Mouse (Mus musculus): ENCODE results near the gene Repin1. TPM values are rescaled to one million over a fixed set of nuclear protein-coding genes. Genes with fewer than 3 reads are reported as not detected.

The Repin1 gene
- total and polyA plus RNA-seq, 2 experiments from 2014 or later = 17.5 to 49.7 TPM

GRCm38 (mm10) chr6:48565693-48566310 lies 27.9 kb upstream of the Repin1 start:
- Histone ChIP-seq H3K27ac (ENCODE audit: low read depth) (no peak overlapping the region), H3K4me1 (ENCODE audit: control insufficient read depth, insufficient read depth) (peaks cover 26% of the 10 kb centered on the region), H3K4me2 (ENCODE audit: low read depth, low read length) (no peak overlapping the region), H3K36me3 (replicated peaks; ENCODE audit: control insufficient read depth, insufficient read depth, low read length) (no peaks in the 10 kb centered on the region), H3K4me3 (ENCODE audit: low read depth, low read length) (no peak overlapping the region), H3K27me3 (ENCODE audit: control insufficient read depth, insufficient read depth, low read length) (no peaks in the 10 kb centered on the region), H3K9ac (replicated peaks; ENCODE audit: low read depth, low read length) (no peak overlapping the region), H3K9me3 (replicated peaks; ENCODE audit: control insufficient read depth, low read length) (no peaks in the 10 kb centered on the region)
- 75% methylated on average over 4 of the region's 4 CpGs for WGBS
- TF ChIP-seq EP300 (IDR thresholded peaks at IDR 0.05; ENCODE audit: low read depth) = no peak
- no peak for TF ChIP-seq CTCF (IDR thresholded peaks at IDR 0.05; ENCODE audit: low read depth)
- no peak for ATAC-seq (ENCODE audit: insufficient read depth, low read depth)
- DNase-seq (ENCODE audit: low spot score) = no peak

- 3% methylated on average over 5 of the region's 5 CpGs for WGBS
- no peak overlapping the region for H3K9ac ChIP-seq (replicated peaks; ENCODE audit: low read depth, low read length)
- TF ChIP-seq EP300 (IDR thresholded peaks at IDR 0.05; ENCODE audit: low read depth) = no peak
- TF ChIP-seq CTCF (IDR thresholded peaks at IDR 0.05; ENCODE audit: low read depth) = no peak
- 0 out of 2 replicates have a peak overlapping the region, but pooled peaks have one; percentile 0 for H3K27ac ChIP-seq (ENCODE audit: low read depth)
- peaks cover 26% of the 10 kb centered on the region for H3K4me1 ChIP-seq (ENCODE audit: control insufficient read depth, insufficient read depth)
- no peaks in the 10 kb centered on the region for H3K9me3 ChIP-seq (replicated peaks; ENCODE audit: control insufficient read depth, low read length)
- ATAC-seq (ENCODE audit: insufficient read depth, low read depth) (peak; percentile 68), DNase-seq (ENCODE audit: low spot score) (peak; percentile 60)
- H3K4me3 ChIP-seq (ENCODE audit: low read depth, low read length) = no peak overlapping the region
- H3K27me3 ChIP-seq (ENCODE audit: control insufficient read depth, insufficient read depth, low read length) = no peaks in the 10 kb centered on the region
- no peak overlapping the region for H3K4me2 ChIP-seq (ENCODE audit: low read depth, low read length)
- no peaks in the 10 kb centered on the region for H3K36me3 ChIP-seq (replicated peaks; ENCODE audit: control insufficient read depth, insufficient read depth, low read length)
These were observed 27.4 kb upstream of the Repin1 start for GRCm38 (mm10) chr6:48566312-48566711.

GRCm38 (mm10) chr6:48568036-48568984 lies 25.4 kb upstream of the Repin1 start:
- H3K4me1 ChIP-seq (ENCODE audit: control insufficient read depth, insufficient read depth) = peaks cover 26% of the 10 kb centered on the region
- peak overlapping the region; percentile 18 for H3K4me3 ChIP-seq (ENCODE audit: low read depth, low read length)
- H3K4me2 ChIP-seq (ENCODE audit: low read depth, low read length) = peak overlapping the region; percentile 59
- ATAC-seq (ENCODE audit: insufficient read depth, low read depth) (peak; percentile 75), DNase-seq (ENCODE audit: low spot score) (peak; percentile 83)
- no peaks in the 10 kb centered on the region for H3K36me3 ChIP-seq (replicated peaks; ENCODE audit: control insufficient read depth, insufficient read depth, low read length)
- 16% methylated on average over 21 of the region's 21 CpGs for WGBS
- no peaks in the 10 kb centered on the region for H3K9me3 ChIP-seq (replicated peaks; ENCODE audit: control insufficient read depth, low read length)
- peak overlapping the region; percentile 67 for H3K27ac ChIP-seq (ENCODE audit: low read depth)
- TF ChIP-seq CTCF (IDR thresholded peaks at IDR 0.05; ENCODE audit: low read depth) (no peak), EP300 (IDR thresholded peaks at IDR 0.05; ENCODE audit: low read depth) (no peak)
- H3K9ac ChIP-seq (replicated peaks; ENCODE audit: low read depth, low read length) = peak overlapping the region; percentile 22; the same call in 1 of the 2 replicates
- no peaks in the 10 kb centered on the region for H3K27me3 ChIP-seq (ENCODE audit: control insufficient read depth, insufficient read depth, low read length)

- DNase-seq (ENCODE audit: low spot score) (peak; percentile 26), ATAC-seq (ENCODE audit: insufficient read depth, low read depth) (no peak)
- H3K9me3 ChIP-seq (replicated peaks; ENCODE audit: control insufficient read depth, low read length) = no peaks in the 10 kb centered on the region
- 28% methylated on average over 8 of the region's 8 CpGs for WGBS
- peak overlapping the region; percentile 67; the same call in 1 of the 2 replicates for H3K27ac ChIP-seq (ENCODE audit: low read depth)
- TF ChIP-seq EP300 (IDR thresholded peaks at IDR 0.05; ENCODE audit: low read depth) (no peak), CTCF (IDR thresholded peaks at IDR 0.05; ENCODE audit: low read depth) (no peak)
- no peaks in the 10 kb centered on the region for H3K27me3 ChIP-seq (ENCODE audit: control insufficient read depth, insufficient read depth, low read length)
- no peaks in the 10 kb centered on the region for H3K36me3 ChIP-seq (replicated peaks; ENCODE audit: control insufficient read depth, insufficient read depth, low read length)
- H3K4me3 ChIP-seq (ENCODE audit: low read depth, low read length) = peak overlapping the region; percentile 18; the same call in 1 of the 2 replicates
- peak overlapping the region; percentile 22; the same call in 1 of the 2 replicates for H3K9ac ChIP-seq (replicated peaks; ENCODE audit: low read depth, low read length)
- peaks cover 26% of the 10 kb centered on the region for H3K4me1 ChIP-seq (ENCODE audit: control insufficient read depth, insufficient read depth)
- peak overlapping the region; percentile 59 for H3K4me2 ChIP-seq (ENCODE audit: low read depth, low read length)
These were observed 24.4 kb upstream of the Repin1 start for GRCm38 (mm10) chr6:48569065-48569807.

- Histone ChIP-seq H3K9me3 (replicated peaks; ENCODE audit: control insufficient read depth, low read length) (no peaks in the 10 kb centered on the region), H3K27ac (ENCODE audit: low read depth) (peak overlapping the region; percentile 51), H3K4me2 (ENCODE audit: low read depth, low read length) (peak overlapping the region; percentile 36), H3K27me3 (ENCODE audit: control insufficient read depth, insufficient read depth, low read length) (no peaks in the 10 kb centered on the region), H3K9ac (replicated peaks; ENCODE audit: low read depth, low read length) (no peak overlapping the region), H3K4me1 (ENCODE audit: control insufficient read depth, insufficient read depth) (peaks cover 20% of the 10 kb centered on the region), H3K36me3 (replicated peaks; ENCODE audit: control insufficient read depth, insufficient read depth, low read length) (no peaks in the 10 kb centered on the region), H3K4me3 (ENCODE audit: low read depth, low read length) (no peak overlapping the region; the same call in 1 of the 2 replicates)
- WGBS = 85% methylated on average over 5 of the region's 5 CpGs
- no peak for DNase-seq (ENCODE audit: low spot score)
- no peak for TF ChIP-seq CTCF (IDR thresholded peaks at IDR 0.05; ENCODE audit: low read depth)
- TF ChIP-seq EP300 (IDR thresholded peaks at IDR 0.05; ENCODE audit: low read depth) = no peak
- no peak for ATAC-seq (ENCODE audit: insufficient read depth, low read depth)
These were observed 21.7 kb upstream of the Repin1 start for GRCm38 (mm10) chr6:48572014-48572413.

Data from heart, postnatal 0 days (tissue).